Mouse (Mus musculus) lung, postnatal 0 days (tissue): Measurements from ENCODE around the gene Ankrd45. TPM values are rescaled to one million over a fixed set of nuclear protein-coding genes. Genes with fewer than 3 reads are reported as not detected.

Experiments
- ATAC-seq: fragments of 200-750 bp; cut with Nextera tagmentation; 2 replicates; pipeline ENCODE4 v1.8.0; 2017; ENCODE audit warnings: moderate library complexity
- DNase-seq: peaks from one replicate; pipeline ENCODE4 v3.0.0-alpha.2; 2016; ENCODE audit warnings: low spot score
- H3K27ac ChIP-seq: fragments of 300-500 bp; sonication (generic); 2 replicates; pipeline ENCODE4 v1.5.1; 2014; ENCODE audit warnings: antibody characterized with exemption, mild to moderate bottlenecking, low read length, mixed read lengths
- H3K27me3 ChIP-seq: fragments of 300-500 bp; sonication (generic); replicated peaks from 2 replicates; pipeline ENCODE4 v1.6.1; 2014; ENCODE audit warnings: low read length, mixed read lengths; ENCODE audit not compliant: insufficient read depth
- H3K36me3 ChIP-seq: fragments of 300-500 bp; sonication (generic); 2 replicates; pipeline ENCODE4 v1.6.1; 2014; ENCODE audit warnings: low read length, mixed read lengths; ENCODE audit not compliant: insufficient read depth
- H3K4me1 ChIP-seq: fragments of 300-500 bp; sonication (generic); 2 replicates; pipeline ENCODE4 v1.6.1; 2014; ENCODE audit warnings: antibody characterized with exemption, low read depth, low read length, mixed read lengths; ENCODE audit not compliant: insufficient read depth
- H3K4me2 ChIP-seq: fragments of 300-500 bp; sonication (generic); replicated peaks from 2 replicates; pipeline ENCODE4 v1.6.1; 2014; ENCODE audit warnings: low read depth, mild to moderate bottlenecking, low read length, moderate library complexity, mixed read lengths
- H3K4me3 ChIP-seq: fragments of 300-500 bp; sonication (generic); 2 replicates; pipeline ENCODE4 v1.5.1; 2014; ENCODE audit warnings: low read depth, low read length
- H3K9ac ChIP-seq: fragments of 300-500 bp; sonication (generic); replicated peaks from 2 replicates; pipeline ENCODE4 v1.6.1; 2014; ENCODE audit warnings: low read depth, mild to moderate bottlenecking
- H3K9me3 ChIP-seq: fragments of 300-500 bp; sonication (generic); 2 replicates; pipeline ENCODE4 v1.6.1; 2016; ENCODE audit warnings: low read length, mixed read lengths
- CTCF ChIP-seq: IDR thresholded peaks from 2 replicates; pipeline ENCODE4 v1.5.1; 2016; ENCODE audit warnings: antibody characterized with exemption, mild to moderate bottlenecking
- EP300 ChIP-seq: IDR thresholded peaks from 2 replicates; pipeline ENCODE4 v1.6.1; 2016; ENCODE audit warnings: antibody characterized with exemption, mild to moderate bottlenecking, control low read depth
- WGBS: fragments of 180-500 bp; shearing (Covaris S2); extraction: QIAGEN DNeasy Blood & Tissue Kit; methylation state at CpG from one replicate; pipeline ENCODE4 v1.1.7; 2014; 5-methylcytosine and 5-hydroxymethylcytosine counted together
- polyA plus RNA-seq: library from polyadenylated mRNA; unstranded; fragments of >200 nt; fragmentation: Nextera tagmentation; extraction: Ambion mirVana; gene quantifications from 2 replicates; pipeline ENCODE4 v1.2.1, GENCODE M21; 2015

The Ankrd45 gene
- polyA plus RNA-seq, 1 experiment from 2014 or later = 1.3 TPM

- ATAC-seq = no peak
- Histone ChIP-seq H3K4me3 (no peak overlapping the region), H3K9me3 (no peaks in the 10 kb centered on the region), H3K9ac (no peak overlapping the region), H3K4me1 (peaks cover 8% of the 10 kb centered on the region; the same call in 1 of the 2 replicates), H3K27me3 (no peaks in the 10 kb centered on the region), H3K27ac (no peak overlapping the region), H3K4me2 (no peak overlapping the region), H3K36me3 (no peaks in the 10 kb centered on the region)
- 60% methylated on average over 5 of the region's 5 CpGs for WGBS
- no peak for DNase-seq
- TF ChIP-seq CTCF (no peak), EP300 (no peak)
Measured at GRCm38 (mm10) chr1:161199856-161200255, 57.4 kb downstream of the Ankrd45 start.

GRCm38 (mm10) chr1:161214465-161214864 is 72.0 kb downstream of the Ankrd45 start:
- H3K4me1 ChIP-seq = no peaks in the 10 kb centered on the region
- H3K9ac ChIP-seq = no peak overlapping the region
- ATAC-seq = no peak
- H3K9me3 ChIP-seq = no peaks in the 10 kb centered on the region
- H3K27me3 ChIP-seq = no peaks in the 10 kb centered on the region
- no peak overlapping the region for H3K27ac ChIP-seq
- no peaks in the 10 kb centered on the region for H3K36me3 ChIP-seq
- no peak overlapping the region for H3K4me2 ChIP-seq
- peak; percentile 36 for DNase-seq
- TF ChIP-seq CTCF (peak; percentile 74), EP300 (no peak)
- 30% methylated on average over 4 of the region's 4 CpGs for WGBS
- no peak overlapping the region for H3K4me3 ChIP-seq

DNA sequence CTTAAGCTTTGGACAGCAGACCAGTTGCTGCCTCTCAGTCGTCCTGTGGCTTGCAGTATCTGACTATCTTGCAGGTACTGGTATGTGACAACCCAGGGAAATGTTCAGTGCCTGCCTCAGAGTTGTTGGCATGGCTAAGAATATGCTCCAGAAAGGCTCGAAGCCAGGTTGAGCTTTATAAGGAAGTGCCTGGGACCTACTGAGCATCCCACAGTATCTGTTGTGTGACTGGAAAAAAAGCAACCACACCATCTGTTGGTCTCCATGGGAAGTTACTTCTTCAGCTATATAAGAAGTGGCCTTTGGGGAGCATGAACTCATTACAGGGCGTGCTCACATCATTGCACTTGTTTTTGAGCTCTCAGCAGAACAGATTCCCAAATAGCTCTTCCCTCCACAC is 77.3 kb downstream of the Ankrd45 start:
- no peak for ATAC-seq

More for the DNA sequence above, 77.3 kb downstream of the Ankrd45 start:
- Histone ChIP-seq H3K36me3 (no peaks in the 10 kb centered on the region), H3K27ac (no peak overlapping the region), H3K4me3 (no peak overlapping the region), H3K27me3 (no peaks in the 10 kb centered on the region), H3K9me3 (no peaks in the 10 kb centered on the region), H3K9ac (no peak overlapping the region), H3K4me2 (no peak overlapping the region), H3K4me1 (no peaks in the 10 kb centered on the region)
- 46% methylated on average over 3 of the region's 3 CpGs for WGBS
- DNase-seq = no peak
- TF ChIP-seq CTCF = no peak
- TF ChIP-seq EP300 = no peak

Other genes with a start within 250 kb of the Ankrd45 start
- 6.9 and 8.2 TPM in 2 replicates for gene Rc3h1, start 236.3 kb upstream of the Ankrd45 start, polyA plus RNA-seq
- gene Serpinc1, start 164.1 kb upstream of the Ankrd45 start, polyA plus RNA-seq = 1.7 and 2.3 TPM in 2 replicates
- 4.5 and 6.4 TPM in 2 replicates for gene Zbtb37, start 107.8 kb upstream of the Ankrd45 start, polyA plus RNA-seq
- 10.9 TPM in 2 replicates for gene Dars2, start 72.0 kb upstream of the Ankrd45 start, polyA plus RNA-seq
- 4.5 and 5.6 TPM in 2 replicates for gene Cenpl, start 72.0 kb upstream of the Ankrd45 start, polyA plus RNA-seq
- 9.5 and 10.0 TPM in 2 replicates for gene Klhl20, start 11.2 kb upstream of the Ankrd45 start, polyA plus RNA-seq
- gene Tex50, start 16.6 kb downstream of the Ankrd45 start, polyA plus RNA-seq = 0.15 TPM in 1 of 2 replicates, not detected in the other
- 1,194 and 1,245 TPM in 2 replicates for gene Prdx6, start 108.5 kb downstream of the Ankrd45 start, polyA plus RNA-seq